Mouse (Mus musculus): ENCODE results near the gene Apon.

DNA sequence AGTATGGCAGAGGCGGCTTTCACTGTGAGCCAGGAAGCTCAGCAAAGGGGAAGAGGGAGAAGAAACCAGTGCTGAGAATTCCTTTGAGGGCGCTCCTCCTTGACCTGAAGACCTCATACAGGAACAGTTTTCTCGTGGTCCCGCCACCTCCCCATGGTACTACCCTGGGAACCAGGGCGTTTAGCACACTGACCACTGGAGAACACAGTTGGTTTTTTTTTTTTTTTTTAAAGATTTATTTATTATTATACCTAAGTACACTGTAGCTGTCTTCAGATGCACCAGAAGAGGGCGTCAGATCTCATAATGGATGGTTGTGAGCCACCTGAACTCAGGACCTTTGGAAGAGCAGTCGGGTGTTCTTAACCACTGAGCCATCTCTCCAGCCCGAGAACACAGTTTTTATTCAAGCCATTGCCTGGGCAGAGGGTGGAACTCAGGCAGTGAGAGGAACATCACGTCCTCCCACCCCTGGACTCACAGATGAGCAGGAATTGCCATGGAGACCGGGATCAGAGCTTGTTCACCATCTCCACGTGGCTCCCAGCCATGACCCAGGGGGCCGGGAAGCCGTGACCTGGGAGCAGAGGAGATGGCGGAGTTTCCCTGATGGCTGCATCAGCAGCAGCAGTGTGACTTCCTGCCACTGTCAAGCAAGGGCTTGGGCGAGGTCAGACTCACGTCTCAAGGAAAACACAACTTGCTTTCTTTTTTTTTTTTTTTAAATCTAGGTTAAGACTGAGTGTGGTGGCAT lies 32.2 kb upstream of the Apon start:
- TF ChIP-seq CTCF (IDR thresholded peaks at IDR 0.05; ENCODE audit: control insufficient read depth, insufficient read depth, insufficient replicate concordance, low read depth, low read length): no peak
- no peak for TF ChIP-seq POLR2A (IDR thresholded peaks at IDR 0.05; ENCODE audit: control insufficient read depth, low read depth, low read length)

All from testis, adult 2 months (tissue).